Mouse (Mus musculus) layer of hippocampus, postnatal 25 days (tissue): ENCODE results near the gene Slc25a36. TPM values are rescaled to one million over a fixed set of nuclear protein-coding genes. Genes with fewer than 3 reads are reported as not detected.
A peak's percentile ranks its signal among the peaks of the same experiment; 100 is the strongest.

Experiments
- DNase-seq, 2 experiments: peaks; one replicate each; pipeline ENCODE4 v3.0.0; 2022; ENCODE audit warnings: mixed read lengths in 2 of 2, low spot score in 1 of 2; ENCODE audit errors: extremely low spot score in 1 of 2
- total RNA-seq, 2 experiments: library from RNA; stranded (reverse); gene quantifications; 2 replicates each; pipeline ENCODE4 v1.2.3; 2021

Slc25a36 gene
- total RNA-seq = 10 to 100 TPM; 65.2 to 89.2 TPM

- peak; percentile 94 to 95 for DNase-seq
Measured at GRCm38 (mm10) chr9:97110571-97111390, at the start of gene Slc25a36. Slc25a36 (minus strand) TSS chr9:97111157.

DNA sequence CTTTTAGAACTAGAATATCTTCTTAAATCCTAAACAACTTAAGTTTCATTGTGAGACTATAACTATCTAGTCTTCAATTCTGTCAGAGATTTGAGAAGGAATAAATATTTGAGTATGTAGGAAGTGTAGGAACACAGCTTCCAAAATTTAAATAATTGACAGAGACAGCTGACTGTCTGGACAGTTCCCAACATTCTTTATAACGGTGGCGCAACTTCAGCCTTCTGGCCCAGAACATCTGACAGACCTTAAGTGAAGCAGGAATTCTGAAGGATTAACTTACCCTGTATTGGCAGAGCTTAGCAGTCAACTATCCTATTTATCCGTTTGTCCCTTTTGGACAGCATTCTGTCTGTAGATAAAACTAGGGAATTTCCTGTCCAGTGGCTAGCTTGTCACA is 47.5 kb upstream of the Slc25a36 start:
- DNase-seq = no peak

- no peak for DNase-seq
Measured at GRCm38 (mm10) chr9:97155981-97156380, 45.0 kb upstream of the Slc25a36 start.

- no peak for DNase-seq
Measured at GRCm38 (mm10) chr9:97154956-97155355, 44.0 kb upstream of the Slc25a36 start.

GRCm38 (mm10) chr9:97153006-97153405 is 42.0 kb upstream of the Slc25a36 start:
- no peak for DNase-seq

DNA sequence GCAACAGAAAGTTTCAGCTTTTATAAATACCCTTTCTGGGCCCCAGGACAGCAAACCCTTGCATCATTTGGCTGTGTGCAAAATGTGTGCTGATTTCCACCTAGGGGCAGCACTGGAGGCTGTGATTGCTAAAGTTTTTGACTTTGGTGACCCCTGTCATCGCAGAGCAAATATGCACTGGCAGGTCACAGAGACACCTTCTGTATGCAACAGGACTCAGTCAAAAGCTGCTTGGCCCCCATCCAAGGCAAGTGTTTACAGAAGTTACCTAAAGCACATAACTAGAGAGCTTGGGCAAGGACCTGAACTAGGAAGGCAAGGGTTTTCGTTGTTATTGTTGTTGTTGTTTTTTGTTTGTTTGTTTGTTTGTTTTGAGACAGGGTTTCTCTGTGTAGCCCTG is 36.3 kb upstream of the Slc25a36 start:
- no peak for DNase-seq

DNA sequence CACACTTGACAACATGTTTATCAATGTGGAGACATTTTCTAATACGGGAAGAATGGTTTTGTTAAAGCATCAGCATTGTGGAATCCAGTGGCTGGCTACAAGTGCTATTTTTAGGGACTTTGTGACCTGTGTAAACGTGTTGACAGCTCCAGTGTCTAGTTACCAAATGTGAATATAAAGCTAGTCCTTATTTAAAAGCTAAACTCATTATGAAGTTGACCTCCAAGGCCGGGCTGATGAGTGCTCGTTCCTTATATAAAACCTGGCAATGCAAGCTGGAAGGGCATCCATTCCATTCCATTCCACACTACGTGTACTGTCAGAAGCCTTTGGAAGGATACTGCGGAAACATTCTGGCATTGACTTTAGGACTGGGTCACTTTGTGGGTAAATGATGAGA is 34.4 kb upstream of the Slc25a36 start:
- DNase-seq = no peak

- no peak for DNase-seq
Measured at GRCm38 (mm10) chr9:97143416-97143815, 32.5 kb upstream of the Slc25a36 start.

DNA sequence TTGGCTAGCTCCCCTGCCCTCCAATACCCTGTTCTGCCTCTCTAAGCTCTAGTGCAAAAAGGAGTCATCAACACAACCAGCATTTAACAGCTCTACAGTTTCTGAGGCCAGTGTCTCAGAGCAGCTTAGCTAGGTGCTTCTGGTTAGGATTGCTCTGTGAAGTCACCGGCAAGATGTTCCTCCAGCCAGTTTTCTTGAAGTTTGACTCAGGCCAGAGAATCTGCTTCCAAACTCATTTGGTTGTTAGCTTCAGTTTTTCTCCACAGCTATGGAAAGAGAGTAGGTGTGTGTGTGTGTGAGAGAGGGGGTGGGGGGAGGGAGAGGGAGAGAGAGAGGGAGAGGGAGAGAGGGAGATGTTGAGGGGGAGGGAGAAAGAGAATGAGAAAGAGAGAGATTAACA is 31.6 kb upstream of the Slc25a36 start:
- no peak for DNase-seq

GRCm38 (mm10) chr9:97141723-97142122 is 30.8 kb upstream of the Slc25a36 start:
- DNase-seq = no peak

DNA sequence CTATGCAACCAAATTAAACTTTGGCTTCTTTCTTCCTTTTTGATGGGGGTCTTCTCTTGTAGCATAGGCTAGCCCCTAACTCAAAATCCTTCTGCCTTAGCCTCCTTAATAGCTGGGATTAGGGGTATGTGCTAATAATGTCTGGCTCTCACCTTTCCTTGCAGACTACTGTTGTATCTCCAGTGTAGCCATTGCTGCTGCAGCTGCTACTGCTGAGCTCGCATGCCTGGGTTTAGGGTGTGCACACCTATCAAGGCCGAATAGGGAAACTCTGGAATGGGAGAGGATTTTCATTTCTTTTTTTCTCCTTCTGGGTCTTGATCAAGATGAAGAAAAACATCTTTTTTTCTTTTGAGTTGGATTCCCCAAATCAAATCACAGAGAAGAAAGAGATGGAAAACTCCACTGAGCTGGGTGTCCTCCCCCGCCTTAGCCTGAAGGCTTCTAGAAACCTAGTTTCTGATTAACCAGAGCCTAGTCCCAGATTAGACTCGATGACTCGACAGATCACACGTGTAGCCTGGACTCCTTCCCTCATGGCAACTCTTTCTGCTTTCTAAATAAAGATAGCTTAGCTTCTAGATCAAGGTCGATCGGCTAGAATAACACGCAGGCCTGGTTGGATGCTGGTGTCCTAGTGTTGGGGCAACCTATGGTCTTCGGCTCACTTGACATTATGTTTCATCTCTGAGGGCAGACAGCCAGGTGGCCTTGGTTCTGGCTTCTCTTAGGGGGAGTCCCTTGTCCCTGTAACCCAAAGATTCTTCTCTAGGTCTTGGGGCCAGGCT is 29.4 kb upstream of the Slc25a36 start:
- DNase-seq = no peak

- no peak for DNase-seq
Measured at GRCm38 (mm10) chr9:97137678-97138077, 26.7 kb upstream of the Slc25a36 start.

GRCm38 (mm10) chr9:97137116-97137515 is 26.2 kb upstream of the Slc25a36 start:
- no peak for DNase-seq

GRCm38 (mm10) chr9:97135866-97136265 is 24.9 kb upstream of the Slc25a36 start:
- no peak for DNase-seq

DNA sequence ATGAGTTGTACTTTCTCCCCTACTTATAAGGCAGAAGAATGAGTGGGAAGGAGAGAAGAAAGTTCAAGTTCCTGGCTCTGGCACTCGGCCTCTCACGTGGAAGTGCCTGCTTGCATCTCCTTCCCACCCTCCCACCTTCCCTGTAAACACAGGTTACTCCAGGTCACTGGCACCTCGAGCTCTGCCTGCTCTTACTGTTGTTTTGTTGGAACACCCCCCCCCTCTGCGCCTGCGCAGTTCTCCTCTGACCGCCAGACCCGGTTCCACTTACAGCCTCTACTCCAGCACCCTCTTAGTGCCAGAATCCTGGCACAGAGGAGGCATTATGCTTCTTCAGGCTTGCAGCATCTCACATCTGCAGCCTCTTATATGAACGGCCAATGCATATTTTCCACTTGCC is 22.2 kb upstream of the Slc25a36 start:
- no peak for DNase-seq

DNA sequence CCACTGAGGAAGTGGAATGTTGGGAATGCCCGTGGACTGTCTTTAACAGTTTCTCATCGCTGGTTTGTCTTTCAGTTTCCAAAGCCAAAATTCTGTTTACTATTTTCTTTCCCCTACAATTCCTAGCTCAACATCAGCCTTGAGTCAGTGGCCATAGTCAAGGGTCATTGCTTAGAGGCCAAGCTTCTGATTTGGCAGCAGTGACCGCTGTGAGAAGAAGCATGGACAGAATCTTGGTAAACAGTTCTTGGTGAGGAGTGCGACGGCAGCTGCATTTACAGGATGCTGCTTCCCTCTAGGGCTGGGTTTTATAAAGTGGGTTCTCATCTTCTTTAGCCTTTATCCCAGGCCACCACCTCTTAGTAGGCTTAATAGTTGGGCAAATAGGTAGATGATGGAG is 19.0 kb upstream of the Slc25a36 start:
- no peak for DNase-seq

GRCm38 (mm10) chr9:97123934-97124692 is 13.2 kb upstream of the Slc25a36 start:
- no peak for DNase-seq

DNA sequence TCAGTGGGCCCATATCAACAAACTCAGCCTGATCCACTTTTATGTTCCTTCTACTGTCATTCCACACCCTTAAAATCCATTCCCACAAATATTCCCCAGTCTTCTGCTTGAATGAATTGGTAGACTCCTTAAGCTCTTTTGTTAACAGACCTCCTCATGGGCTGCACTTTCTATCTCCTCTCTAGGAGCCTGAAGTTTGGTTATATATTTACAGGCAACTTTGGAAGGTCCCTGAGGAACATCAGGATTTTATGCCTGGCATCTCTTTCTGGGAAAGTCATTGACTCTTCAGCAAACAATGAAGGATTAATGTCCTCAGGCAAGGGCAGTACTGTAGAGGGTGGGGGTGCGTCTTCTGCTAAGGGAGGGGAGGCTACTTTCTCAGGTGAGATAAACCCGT is 10.5 kb upstream of the Slc25a36 start:
- no peak for DNase-seq

DNA sequence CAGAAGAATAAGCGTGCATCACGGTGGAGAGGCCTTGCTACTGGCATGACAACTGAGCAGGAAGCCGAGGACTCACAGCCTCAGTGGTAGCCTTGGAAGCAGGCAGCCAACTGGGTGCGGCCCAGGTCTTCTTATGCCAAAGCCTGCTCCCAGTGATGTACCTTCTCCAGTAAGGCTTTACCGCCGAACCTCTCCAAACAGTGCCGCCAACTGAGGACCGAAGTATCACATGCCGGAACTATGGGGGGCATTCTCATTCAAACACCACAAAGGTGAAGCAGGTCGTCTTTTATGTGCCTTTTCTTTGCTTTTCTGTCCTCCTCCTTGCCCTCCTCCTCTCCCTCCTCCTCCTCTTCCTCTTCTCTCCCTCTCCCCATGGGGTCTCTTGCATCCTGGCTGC is 3.3 kb upstream of the Slc25a36 start:
- DNase-seq = no peak

GRCm38 (mm10) chr9:97113555-97113929 is 2.6 kb upstream of the Slc25a36 start:
- DNase-seq = no peak
